Mouse (Mus musculus) frontal cortex, postnatal 25 days (tissue): ENCODE measurements around the gene Kdm2b.

ENCODE experiments used
- DNase-seq, 2 experiments: peaks; one replicate each; pipeline ENCODE4 v3.0.0; 2022; ENCODE audit warnings: low spot score in 2 of 2

Kdm2b gene

GRCm38 (mm10) chr5:122989551-122990330, at the start of gene Kdm2b:
TSS of gene Kdm2b (minus strand) at chr5:122989823.
- no peak for DNase-seq

- no peak for DNase-seq
These were observed 49.6 kb upstream of the Kdm2b start for GRCm38 (mm10) chr5:123039120-123039752.

GRCm38 (mm10) chr5:123038115-123038514, 48.5 kb upstream of the Kdm2b start:
- DNase-seq: no peak

- DNase-seq: no peak
These were observed 45.9 kb upstream of the Kdm2b start for GRCm38 (mm10) chr5:123035564-123035963.

- no peak for DNase-seq
These were observed 45.5 kb upstream of the Kdm2b start for GRCm38 (mm10) chr5:123035089-123035488.

- no peak for DNase-seq
These were observed 44.1 kb upstream of the Kdm2b start for GRCm38 (mm10) chr5:123033646-123034160.

- no peak for DNase-seq
These were observed 41.7 kb upstream of the Kdm2b start for GRCm38 (mm10) chr5:123031312-123031711.

- DNase-seq: no peak
These were observed 40.1 kb upstream of the Kdm2b start for GRCm38 (mm10) chr5:123029729-123030128.

GRCm38 (mm10) chr5:123027436-123027835, 37.8 kb upstream of the Kdm2b start:
- DNase-seq: no peak

GRCm38 (mm10) chr5:123026414-123026813, 36.8 kb upstream of the Kdm2b start:
- DNase-seq: no peak

- DNase-seq: no peak
These were observed 35.4 kb upstream of the Kdm2b start for GRCm38 (mm10) chr5:123024965-123025573.

GRCm38 (mm10) chr5:123024312-123024711, 34.7 kb upstream of the Kdm2b start:
- DNase-seq: no peak

- no peak for DNase-seq
These were observed 33.4 kb upstream of the Kdm2b start for GRCm38 (mm10) chr5:123023049-123023448.

GRCm38 (mm10) chr5:123021438-123021837, 31.8 kb upstream of the Kdm2b start:
- no peak for DNase-seq

- DNase-seq: no peak
These were observed 30.8 kb upstream of the Kdm2b start for GRCm38 (mm10) chr5:123020426-123020825.

- DNase-seq: no peak
These were observed 29.9 kb upstream of the Kdm2b start for GRCm38 (mm10) chr5:123019336-123020016.

GRCm38 (mm10) chr5:123017504-123017903, 27.9 kb upstream of the Kdm2b start:
- no peak for DNase-seq

- no peak for DNase-seq
These were observed 26.3 kb upstream of the Kdm2b start for GRCm38 (mm10) chr5:123015915-123016314.

GRCm38 (mm10) chr5:123014753-123015701, 25.4 kb upstream of the Kdm2b start, which contains the start of gene Orai1:
TSS of gene Orai1 (plus strand) at chr5:123015074.
- DNase-seq: peak; percentile 91 to 92

GRCm38 (mm10) chr5:123013599-123014315, 24.1 kb upstream of the Kdm2b start:
- peak in 1 of 2 experiments; percentile 47 for DNase-seq
